Mouse (Mus musculus) right cerebral cortex, postnatal 10 days (tissue): ENCODE data around the gene Ttc25.
"Not testable (repeated sequence)": the region's sequence is repeated elsewhere in the genome, so short reads cannot be mapped to it uniquely, and the experiment has no call there.

ENCODE experiments used
- DNase-seq, 2 experiments: peaks; one replicate each; pipeline ENCODE4 v3.0.0; 2021; ENCODE audit warnings: low spot score in 2 of 2

The Ttc25 gene

GRCm38 (mm10) chr11:100528375-100529165, 16.8 kb upstream of the Ttc25 start:
- DNase-seq, result no peak

GRCm38 (mm10) chr11:100533871-100534270, 11.5 kb upstream of the Ttc25 start:
- DNase-seq, result no peak

- not testable (repeated sequence) for DNase-seq
Measured at GRCm38 (mm10) chr11:100534411-100534810, 11.0 kb upstream of the Ttc25 start.

- DNase-seq, result not testable (repeated sequence)
Measured at GRCm38 (mm10) chr11:100534821-100535220, 10.6 kb upstream of the Ttc25 start.

- no peak for DNase-seq
Measured at GRCm38 (mm10) chr11:100535996-100536395, 9.4 kb upstream of the Ttc25 start.

- no peak for DNase-seq
Measured at GRCm38 (mm10) chr11:100536466-100536865, 8.9 kb upstream of the Ttc25 start.

GRCm38 (mm10) chr11:100540966-100541365, 4.4 kb upstream of the Ttc25 start:
- no peak for DNase-seq

GRCm38 (mm10) chr11:100541577-100541976, 3.8 kb upstream of the Ttc25 start:
- no peak for DNase-seq

- no peak for DNase-seq
Measured at GRCm38 (mm10) chr11:100545746-100546085, 309 bp downstream of the Ttc25 start.

- DNase-seq, result no peak
Measured at GRCm38 (mm10) chr11:100546955-100547354, 1.5 kb downstream of the Ttc25 start.

- DNase-seq, result no peak
Measured at GRCm38 (mm10) chr11:100548141-100548540, 2.7 kb downstream of the Ttc25 start.

- DNase-seq, result no peak
Measured at GRCm38 (mm10) chr11:100549466-100549865, 4.1 kb downstream of the Ttc25 start.

GRCm38 (mm10) chr11:100550101-100550500, 4.7 kb downstream of the Ttc25 start:
- no peak for DNase-seq

- DNase-seq, result no peak
Measured at GRCm38 (mm10) chr11:100552842-100553241, 7.4 kb downstream of the Ttc25 start.

GRCm38 (mm10) chr11:100555583-100555982, 10.2 kb downstream of the Ttc25 start:
- peak; percentile 72 to 79 for DNase-seq

GRCm38 (mm10) chr11:100557563-100557962, 12.2 kb downstream of the Ttc25 start:
- no peak for DNase-seq

GRCm38 (mm10) chr11:100559476-100559875, 14.1 kb downstream of the Ttc25 start:
- no peak for DNase-seq

- DNase-seq, result no peak
Measured at GRCm38 (mm10) chr11:100561748-100562147, 16.3 kb downstream of the Ttc25 start.

- DNase-seq, result peak; percentile 80 to 90
Measured at GRCm38 (mm10) chr11:100564297-100564696, 18.9 kb downstream of the Ttc25 start.

- no peak for DNase-seq
Measured at GRCm38 (mm10) chr11:100564703-100565102, 19.3 kb downstream of the Ttc25 start.

- DNase-seq, result no peak
Measured at GRCm38 (mm10) chr11:100567229-100567628, 21.8 kb downstream of the Ttc25 start.

GRCm38 (mm10) chr11:100567815-100568245, 22.4 kb downstream of the Ttc25 start:
- no peak for DNase-seq

GRCm38 (mm10) chr11:100568692-100569091, 23.3 kb downstream of the Ttc25 start:
- DNase-seq, result no peak

- no peak for DNase-seq
Measured at GRCm38 (mm10) chr11:100569789-100570188, 24.4 kb downstream of the Ttc25 start.
